Mouse (Mus musculus) forelimb bud, embryonic 11.5 days (tissue): Measurements from ENCODE around the gene Ptma.
"Not testable (repeated sequence)": the region's sequence is repeated elsewhere in the genome, so short reads cannot be mapped to it uniquely, and the experiment has no call there.

Experiments
- DNase-seq: peaks from one replicate; pipeline ENCODE4 v3.0.0-alpha.2; 2012; ENCODE audit warnings: low read depth, low spot score

Gene Ptma

DNA sequence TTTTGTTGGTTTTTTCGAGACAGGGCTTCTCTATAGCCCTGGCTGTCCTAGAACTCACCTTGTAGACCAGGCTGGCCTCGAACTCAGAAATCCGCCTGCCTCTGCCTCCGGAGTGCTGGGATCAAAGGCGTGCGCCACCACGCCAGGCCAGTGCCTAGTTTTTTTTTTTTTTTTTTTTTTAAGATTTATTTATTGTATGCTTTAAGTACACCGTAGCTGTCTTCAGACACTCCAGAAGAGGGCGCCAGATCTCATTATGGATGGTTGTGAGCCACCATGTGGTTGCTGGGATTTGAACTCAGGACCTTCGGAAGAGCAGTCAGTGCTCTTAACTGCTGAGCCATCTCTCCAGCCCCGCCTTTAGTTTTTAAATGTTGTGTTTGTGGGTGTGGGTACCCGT is 13.1 kb downstream of the Ptma start:
- DNase-seq, result not testable (repeated sequence)

DNA sequence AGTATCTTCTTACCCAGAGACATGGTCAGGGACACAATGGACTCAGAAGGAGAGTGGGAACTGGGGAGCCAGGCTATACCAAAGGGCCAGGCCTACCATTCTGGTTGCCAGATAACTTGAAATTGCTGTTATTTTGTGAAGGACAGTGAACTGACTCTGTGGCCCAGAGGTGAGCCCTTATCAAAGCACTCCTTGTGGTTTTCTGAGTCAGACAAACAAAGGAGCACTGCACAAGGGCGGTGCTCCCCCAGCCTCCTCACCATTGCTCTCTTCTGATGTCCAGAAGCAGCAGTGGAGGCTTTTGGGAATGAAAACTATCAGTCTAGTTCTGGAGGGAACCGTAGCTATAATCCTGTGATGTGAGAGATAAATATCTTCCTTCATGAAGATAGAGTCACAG is 16.1 kb downstream of the Ptma start:
- DNase-seq, result no peak

DNA sequence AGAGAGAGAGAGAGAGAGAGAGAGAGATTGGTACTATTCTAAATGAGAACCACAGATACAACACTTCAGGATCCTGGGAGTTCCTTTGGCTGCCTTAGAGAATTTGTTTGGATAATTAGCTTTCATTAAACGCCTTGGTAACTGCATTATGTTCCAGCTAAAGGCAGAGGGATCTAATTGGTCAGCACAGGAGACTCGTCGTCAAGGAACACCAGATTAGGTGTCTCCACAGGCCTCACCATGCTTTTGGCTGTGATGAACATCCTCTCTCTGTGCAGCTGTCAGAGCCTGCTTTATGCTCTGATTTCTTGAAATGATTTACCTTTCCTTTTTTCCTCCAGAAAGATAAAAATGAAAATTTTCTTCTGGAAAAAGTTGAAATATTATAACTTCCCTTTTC is 20.3 kb downstream of the Ptma start:
- no peak for DNase-seq

DNA sequence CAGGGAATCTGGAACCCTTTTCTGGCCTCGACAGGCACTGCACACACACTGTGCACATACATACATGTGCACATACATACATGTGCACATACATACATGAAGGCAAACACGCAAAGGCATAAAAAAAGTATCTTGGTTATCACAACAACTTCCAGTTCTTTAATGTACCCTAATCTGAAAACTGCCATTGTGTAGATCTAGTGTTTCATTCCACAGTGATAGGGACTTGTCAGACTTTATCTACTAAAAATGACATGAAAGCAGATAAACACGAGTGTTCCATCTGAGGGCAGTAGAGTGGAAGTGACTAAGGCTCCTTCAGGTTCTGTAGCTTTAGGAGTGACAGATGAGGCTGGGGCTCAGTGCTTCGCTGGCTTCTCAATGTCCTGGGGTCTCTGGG is 24.8 kb downstream of the Ptma start:
- DNase-seq, result no peak

DNA sequence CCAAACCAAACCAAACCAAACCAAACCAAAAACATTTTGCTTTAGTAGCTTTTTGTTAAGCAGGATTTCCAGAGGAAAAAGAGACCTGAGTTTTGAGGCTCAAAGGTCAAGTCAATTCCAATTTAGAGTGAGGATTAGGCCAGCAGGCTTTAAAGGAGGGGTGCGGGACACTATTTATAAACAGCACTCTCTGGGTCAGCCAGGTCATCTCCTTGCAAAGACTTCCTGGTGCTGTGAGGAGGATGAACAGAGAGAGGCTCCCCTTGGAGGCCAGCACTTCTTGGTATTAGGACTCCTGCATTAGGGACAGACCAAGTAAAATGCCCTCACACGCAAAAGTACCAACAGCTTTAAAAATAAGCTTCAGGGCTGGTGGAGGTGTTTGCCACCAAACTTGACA is 25.4 kb downstream of the Ptma start:
- DNase-seq, result no peak

DNA sequence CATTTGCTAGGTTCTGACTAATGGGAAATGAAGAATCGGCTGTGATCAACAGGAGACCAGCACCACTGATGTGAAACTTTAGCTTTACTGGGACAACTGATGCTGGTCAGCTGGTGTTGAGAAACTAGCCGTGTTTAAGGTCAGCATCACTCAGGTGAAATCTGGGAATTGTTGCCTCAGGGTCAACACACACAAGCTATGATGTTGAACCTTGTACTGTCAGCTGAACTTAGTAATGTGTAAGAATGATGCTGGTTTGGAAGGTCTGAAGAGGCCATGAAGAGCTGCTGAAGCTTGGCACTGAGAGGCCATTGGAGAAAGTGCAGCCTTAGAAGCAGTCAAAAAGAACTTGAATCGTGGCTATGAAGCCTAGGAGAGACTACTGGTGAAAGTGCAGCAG is 29.1 kb downstream of the Ptma start:
- no peak for DNase-seq

DNA sequence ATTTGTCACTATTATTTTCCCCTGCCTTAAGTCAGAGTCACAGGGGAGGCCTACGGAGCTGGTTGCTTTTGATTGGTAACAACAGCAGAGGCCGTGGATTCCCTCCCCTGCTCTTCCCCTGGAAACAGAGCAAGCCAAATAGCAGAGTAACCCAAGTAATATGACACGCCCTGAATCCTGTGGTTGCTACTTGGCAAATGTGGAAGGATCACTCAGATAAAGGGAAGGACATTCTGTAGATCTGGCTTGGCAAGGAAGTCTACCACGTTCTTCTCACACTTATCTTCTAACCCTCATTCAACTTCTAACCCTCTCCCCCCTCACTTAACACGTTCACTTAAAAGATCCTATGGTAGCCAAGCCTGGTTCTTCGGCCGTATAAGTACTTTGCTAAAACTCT is 31.3 kb downstream of the Ptma start:
- no peak for DNase-seq

DNA sequence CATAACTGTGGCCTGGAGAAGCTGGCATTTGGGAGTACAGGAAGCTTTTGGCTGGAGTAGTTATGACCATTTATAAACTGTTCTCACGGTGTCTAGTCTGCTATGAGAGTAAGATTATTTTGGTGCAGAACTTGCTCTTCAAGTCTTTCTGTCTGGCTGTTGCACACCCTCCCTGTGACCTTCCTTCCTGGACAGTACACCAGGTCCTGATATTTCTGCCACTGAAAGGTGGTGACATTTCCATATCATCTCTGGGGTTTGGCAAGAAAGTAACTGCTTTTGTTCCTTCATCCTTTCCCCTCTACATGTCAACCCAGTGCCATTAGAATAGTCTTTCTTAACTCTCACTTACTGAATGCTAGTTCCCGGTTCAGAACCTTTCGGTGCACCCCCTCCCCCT is 32.7 kb downstream of the Ptma start:
- no peak for DNase-seq

DNA sequence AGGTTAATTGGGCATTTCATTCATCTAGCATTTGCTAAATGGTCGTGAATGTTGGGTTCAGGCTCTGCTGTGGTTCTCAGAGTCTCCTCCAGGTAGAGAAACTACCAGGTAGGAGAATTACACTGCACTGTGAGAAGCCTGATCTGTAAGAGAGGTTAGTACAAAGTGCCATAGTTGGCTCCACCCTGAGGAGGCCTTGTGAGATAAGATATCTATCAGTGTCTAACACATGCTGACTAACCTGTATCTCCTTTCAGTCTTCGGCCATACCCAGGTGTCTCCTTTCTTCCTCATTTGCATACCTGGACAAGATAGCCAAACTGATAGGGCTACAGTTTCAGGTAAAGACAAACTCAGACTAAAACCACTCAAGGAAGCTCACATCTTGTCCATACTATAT is 36.1 kb downstream of the Ptma start:
- no peak for DNase-seq

DNA sequence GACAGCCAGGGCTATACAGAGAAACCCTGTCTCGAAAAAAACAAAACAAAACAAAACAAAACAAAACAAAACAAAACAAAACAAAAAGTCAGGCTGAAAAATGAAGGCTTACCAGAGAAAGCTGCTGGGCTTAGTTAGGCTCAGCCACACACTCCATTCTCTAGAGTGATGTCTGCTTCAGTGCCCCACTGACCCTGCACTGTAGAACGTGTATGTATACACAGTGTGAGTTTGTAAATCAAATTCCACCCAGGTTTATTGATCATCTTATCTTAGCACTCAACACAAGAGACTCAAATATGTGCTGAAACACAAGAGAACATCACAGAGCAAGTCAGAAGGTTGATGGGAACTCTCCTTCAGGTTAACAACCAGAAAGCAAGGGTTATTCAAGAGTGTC is 41.9 kb downstream of the Ptma start:
- no peak for DNase-seq

DNA sequence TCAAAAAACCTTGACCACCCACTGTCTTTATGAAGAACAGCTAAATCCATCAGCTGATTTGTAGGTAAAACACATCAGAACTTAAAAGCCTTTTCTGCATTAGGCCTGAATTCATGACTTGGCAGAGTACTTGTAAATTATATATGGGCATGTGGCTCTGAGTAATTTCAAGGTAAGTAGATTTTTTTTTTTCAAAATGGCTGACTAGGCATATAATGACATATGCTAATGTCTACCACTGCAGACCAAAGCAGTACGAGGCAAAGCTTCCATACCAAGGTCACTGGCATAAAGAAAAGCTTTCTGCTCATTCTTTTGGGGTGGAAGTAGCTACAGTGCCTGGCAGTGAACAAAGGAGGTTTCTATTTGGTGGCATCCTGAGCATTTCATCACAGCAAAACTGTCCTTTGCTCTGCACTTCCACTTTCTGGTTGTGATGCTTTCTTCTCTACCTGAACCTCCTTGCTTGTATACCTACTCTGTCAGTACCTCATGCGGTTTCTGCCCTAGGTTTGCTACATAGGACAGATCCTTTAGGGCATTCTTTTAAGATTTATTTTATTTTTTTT is 42.9 kb downstream of the Ptma start:
- no peak for DNase-seq

DNA sequence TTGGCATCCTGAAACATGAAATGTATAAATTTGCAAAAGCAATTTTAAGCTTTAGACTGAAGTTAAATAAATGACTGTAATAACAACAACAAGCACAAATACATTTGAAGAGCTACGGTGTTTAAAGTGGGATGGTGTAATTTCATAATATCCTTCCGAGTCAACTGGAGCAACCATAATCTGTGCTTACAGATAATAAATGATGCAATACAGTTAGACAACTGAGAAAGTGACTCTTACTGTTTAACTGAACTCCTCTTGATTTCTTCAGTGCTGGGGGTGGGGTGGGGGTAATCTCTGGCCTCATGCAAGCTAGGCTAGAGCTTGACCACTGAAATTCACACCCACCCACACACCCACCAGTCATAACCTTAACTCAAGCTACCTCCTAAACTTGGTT is 44.9 kb downstream of the Ptma start:
- no peak for DNase-seq

DNA sequence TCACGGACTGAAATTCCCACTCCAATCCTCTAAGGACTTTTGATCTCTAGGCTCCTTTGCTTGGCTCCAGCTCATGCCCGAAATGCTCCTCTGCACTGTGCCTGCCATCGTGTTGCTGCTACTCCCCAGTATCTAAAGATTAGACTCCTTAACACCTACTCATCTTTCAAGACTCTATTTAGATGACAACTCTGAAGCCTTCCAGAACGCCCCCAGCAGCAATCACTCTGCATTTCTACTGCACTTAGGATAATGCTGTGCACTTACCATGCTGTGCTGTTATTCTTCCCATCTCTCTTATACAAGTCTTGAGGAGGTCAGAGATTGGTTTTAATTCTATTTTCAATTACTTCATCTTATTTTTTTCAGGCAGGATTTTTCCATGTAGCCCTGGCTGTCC is 45.4 kb downstream of the Ptma start:
- DNase-seq, result no peak
